Mouse (Mus musculus): ENCODE measurements around the gene Fam163b. TPM values are rescaled to one million over a fixed set of nuclear protein-coding genes. Genes with fewer than 3 reads are reported as not detected.

Fam163b gene
- polyA plus RNA-seq, 1 experiment from 2014 or later: 2.8 TPM

GRCm38 (mm10) chr2:27067996-27068395 is 74.3 kb downstream of the Fam163b start:
- no peak for DNase-seq
- Histone ChIP-seq H3K4me1 (ENCODE audit: control insufficient read depth, insufficient read depth, low read length) (no peaks in the 10 kb centered on the region), H3K27me3 (ENCODE audit: control insufficient read depth, insufficient read depth, low read length) (no peaks in the 10 kb centered on the region), H3K36me3 (ENCODE audit: control insufficient read depth, insufficient read depth, low read length) (no peaks in the 10 kb centered on the region), H3K4me2 (ENCODE audit: low read length) (no peak overlapping the region), H3K9ac (replicated peaks; ENCODE audit: low read length) (no peak overlapping the region), H3K4me3 (replicated peaks; ENCODE audit: low read depth, low read length) (no peak overlapping the region), H3K27ac (replicated peaks; ENCODE audit: low read depth, low read length) (no peak overlapping the region), H3K9me3 (ENCODE audit: control insufficient read depth, low read length) (no peaks in the 10 kb centered on the region)
- ATAC-seq (ENCODE audit: low FRiP score, low TSS enrichment): no peak
- WGBS: 31% methylated on average over 2 of the region's 2 CpGs

GRCm38 (mm10) chr2:27067124-27067523 is 75.2 kb downstream of the Fam163b start:
- Histone ChIP-seq H3K4me3 (replicated peaks; ENCODE audit: low read depth, low read length) (no peak overlapping the region), H3K4me2 (ENCODE audit: low read length) (no peak overlapping the region), H3K27me3 (ENCODE audit: control insufficient read depth, insufficient read depth, low read length) (no peaks in the 10 kb centered on the region), H3K4me1 (ENCODE audit: control insufficient read depth, insufficient read depth, low read length) (no peaks in the 10 kb centered on the region), H3K9me3 (ENCODE audit: control insufficient read depth, low read length) (no peaks in the 10 kb centered on the region), H3K36me3 (ENCODE audit: control insufficient read depth, insufficient read depth, low read length) (no peaks in the 10 kb centered on the region), H3K9ac (replicated peaks; ENCODE audit: low read length) (no peak overlapping the region), H3K27ac (replicated peaks; ENCODE audit: low read depth, low read length) (no peak overlapping the region)
- no peak for DNase-seq
- 96% methylated on average over 2 of the region's 2 CpGs for WGBS
- ATAC-seq (ENCODE audit: low FRiP score, low TSS enrichment): no peak

Other genes starting within 250 kb of the Fam163b start
- gene Surf6, start 239.6 kb downstream of the Fam163b start, polyA plus RNA-seq (2014; fragmentation: Nextera tagmentation; extraction: Ambion mirVana): 16.6 and 20.4 TPM in 2 replicates
- gene Med22, start 231.8 kb downstream of the Fam163b start, polyA plus RNA-seq (2014; fragmentation: Nextera tagmentation; extraction: Ambion mirVana): 135 and 139 TPM in 2 replicates
- gene Rpl7a, start 231.7 kb downstream of the Fam163b start, polyA plus RNA-seq (2014; fragmentation: Nextera tagmentation; extraction: Ambion mirVana): 522 and 541 TPM in 2 replicates
- 48.7 and 59.9 TPM in 2 replicates for gene Surf2, start 226.1 kb downstream of the Fam163b start, polyA plus RNA-seq (2014; fragmentation: Nextera tagmentation; extraction: Ambion mirVana)
- 69.4 and 91.4 TPM in 2 replicates for gene Surf1, start 226.0 kb downstream of the Fam163b start, polyA plus RNA-seq (2014; fragmentation: Nextera tagmentation; extraction: Ambion mirVana)
- 84.6 and 98.5 TPM in 2 replicates for gene Surf4, start 208.6 kb downstream of the Fam163b start, polyA plus RNA-seq (2014; fragmentation: Nextera tagmentation; extraction: Ambion mirVana)
- gene Stkld1, start 208.4 kb downstream of the Fam163b start, polyA plus RNA-seq (2014; fragmentation: Nextera tagmentation; extraction: Ambion mirVana): 0.28 and 0.62 TPM in 2 replicates
- 26.5 and 31.7 TPM in 2 replicates for gene Rexo4, start 178.1 kb downstream of the Fam163b start, polyA plus RNA-seq (2014; fragmentation: Nextera tagmentation; extraction: Ambion mirVana)
- gene Adamts13, start 169.1 kb downstream of the Fam163b start, polyA plus RNA-seq (2014; fragmentation: Nextera tagmentation; extraction: Ambion mirVana): not detected in 2 replicates
- gene Cacfd1, start 132.6 kb downstream of the Fam163b start, polyA plus RNA-seq (2014; fragmentation: Nextera tagmentation; extraction: Ambion mirVana): 72.5 and 81.4 TPM in 2 replicates
- 4.3 and 4.9 TPM in 2 replicates for gene Slc2a6, start 114.5 kb downstream of the Fam163b start, polyA plus RNA-seq (2014; fragmentation: Nextera tagmentation; extraction: Ambion mirVana)
- gene Mymk, start 70.3 kb downstream of the Fam163b start, polyA plus RNA-seq (2014; fragmentation: Nextera tagmentation; extraction: Ambion mirVana): not detected in 2 replicates
- gene Adamtsl2, start 63.1 kb downstream of the Fam163b start, polyA plus RNA-seq (2014; fragmentation: Nextera tagmentation; extraction: Ambion mirVana): 7.1 and 7.6 TPM in 2 replicates
- gene Dbh, start 22.7 kb upstream of the Fam163b start, polyA plus RNA-seq (2014; fragmentation: Nextera tagmentation; extraction: Ambion mirVana): 2.7 and 5.5 TPM in 2 replicates
- gene Sardh, start 105.8 kb upstream of the Fam163b start, polyA plus RNA-seq (2014; fragmentation: Nextera tagmentation; extraction: Ambion mirVana): 3.2 and 4.5 TPM in 2 replicates

Data from midbrain, embryonic 14.5 days (tissue).